Mouse (Mus musculus): ENCODE data around the gene Tnks1bp1. TPM values are rescaled to one million over a fixed set of nuclear protein-coding genes. Genes with fewer than 3 reads are reported as not detected.

Tnks1bp1 gene
- total and polyA plus RNA-seq, 2 experiments from 2014 or later: 15.4 to 40.5 TPM

GRCm38 (mm10) chr2:85013826-85014587 is 33.8 kb upstream of the Tnks1bp1 start:
- Histone ChIP-seq H3K4me2 (ENCODE audit: low read depth, low read length) (no peak overlapping the region), H3K9ac (replicated peaks; ENCODE audit: low read depth, low read length) (no peak overlapping the region), H3K4me1 (ENCODE audit: control insufficient read depth, insufficient read depth) (peaks cover 18% of the 10 kb centered on the region), H3K9me3 (replicated peaks; ENCODE audit: control insufficient read depth, low read length) (no peaks in the 10 kb centered on the region), H3K27me3 (ENCODE audit: control insufficient read depth, insufficient read depth, low read length) (no peaks in the 10 kb centered on the region), H3K27ac (ENCODE audit: low read depth) (no peak overlapping the region), H3K36me3 (replicated peaks; ENCODE audit: control insufficient read depth, insufficient read depth, low read length) (no peaks in the 10 kb centered on the region), H3K4me3 (ENCODE audit: low read depth, low read length) (no peak overlapping the region)
- DNase-seq (ENCODE audit: low spot score) (no peak), ATAC-seq (ENCODE audit: insufficient read depth, low read depth) (no peak)
- TF ChIP-seq CTCF (IDR thresholded peaks at IDR 0.05; ENCODE audit: low read depth) (no peak), EP300 (IDR thresholded peaks at IDR 0.05; ENCODE audit: low read depth) (no peak)
- 75% methylated on average over 5 of the region's 5 CpGs for WGBS

GRCm38 (mm10) chr2:85014588-85014982 is 33.2 kb upstream of the Tnks1bp1 start:
- Histone ChIP-seq H3K27me3 (ENCODE audit: control insufficient read depth, insufficient read depth, low read length) (no peaks in the 10 kb centered on the region), H3K9me3 (replicated peaks; ENCODE audit: control insufficient read depth, low read length) (no peaks in the 10 kb centered on the region), H3K9ac (replicated peaks; ENCODE audit: low read depth, low read length) (no peak overlapping the region), H3K36me3 (replicated peaks; ENCODE audit: control insufficient read depth, insufficient read depth, low read length) (no peaks in the 10 kb centered on the region), H3K4me1 (ENCODE audit: control insufficient read depth, insufficient read depth) (peaks cover 18% of the 10 kb centered on the region), H3K4me3 (ENCODE audit: low read depth, low read length) (no peak overlapping the region), H3K4me2 (ENCODE audit: low read depth, low read length) (no peak overlapping the region), H3K27ac (ENCODE audit: low read depth) (no peak overlapping the region)
- TF ChIP-seq EP300 (IDR thresholded peaks at IDR 0.05; ENCODE audit: low read depth) (no peak), CTCF (IDR thresholded peaks at IDR 0.05; ENCODE audit: low read depth) (no peak)
- DNase-seq (ENCODE audit: low spot score) (no peak), ATAC-seq (ENCODE audit: insufficient read depth, low read depth) (no peak)
- 47% methylated on average over 3 of the region's 3 CpGs for WGBS

- no peak overlapping the region for H3K4me2 ChIP-seq (ENCODE audit: low read depth, low read length)
- H3K4me3 ChIP-seq (ENCODE audit: low read depth, low read length): no peak overlapping the region
- no peak overlapping the region for H3K9ac ChIP-seq (replicated peaks; ENCODE audit: low read depth, low read length)
- DNase-seq (ENCODE audit: low spot score) (no peak), ATAC-seq (ENCODE audit: insufficient read depth, low read depth) (no peak)
- H3K36me3 ChIP-seq (replicated peaks; ENCODE audit: control insufficient read depth, insufficient read depth, low read length): no peaks in the 10 kb centered on the region
- no peaks in the 10 kb centered on the region for H3K4me1 ChIP-seq (ENCODE audit: control insufficient read depth, insufficient read depth)
- no peaks in the 10 kb centered on the region for H3K27me3 ChIP-seq (ENCODE audit: control insufficient read depth, insufficient read depth, low read length)
- H3K9me3 ChIP-seq (replicated peaks; ENCODE audit: control insufficient read depth, low read length): no peaks in the 10 kb centered on the region
- peak; percentile 68 for TF ChIP-seq CTCF (IDR thresholded peaks at IDR 0.05; ENCODE audit: low read depth)
- no peak for TF ChIP-seq EP300 (IDR thresholded peaks at IDR 0.05; ENCODE audit: low read depth)
- 20% methylated on average over 4 of the region's 4 CpGs for WGBS
- H3K27ac ChIP-seq (ENCODE audit: low read depth): no peak overlapping the region
Measured at GRCm38 (mm10) chr2:85022043-85022442, 25.8 kb upstream of the Tnks1bp1 start.

GRCm38 (mm10) chr2:85026178-85026577 is 21.6 kb upstream of the Tnks1bp1 start:
- Histone ChIP-seq H3K27me3 (ENCODE audit: control insufficient read depth, insufficient read depth, low read length) (no peaks in the 10 kb centered on the region), H3K36me3 (replicated peaks; ENCODE audit: control insufficient read depth, insufficient read depth, low read length) (no peaks in the 10 kb centered on the region), H3K4me3 (ENCODE audit: low read depth, low read length) (no peak overlapping the region), H3K9me3 (replicated peaks; ENCODE audit: control insufficient read depth, low read length) (no peaks in the 10 kb centered on the region), H3K27ac (ENCODE audit: low read depth) (no peak overlapping the region), H3K4me2 (ENCODE audit: low read depth, low read length) (no peak overlapping the region), H3K9ac (replicated peaks; ENCODE audit: low read depth, low read length) (no peak overlapping the region), H3K4me1 (ENCODE audit: control insufficient read depth, insufficient read depth) (no peaks in the 10 kb centered on the region)
- no peak for DNase-seq (ENCODE audit: low spot score)
- 63% methylated on average over 3 of the region's 3 CpGs for WGBS
- ATAC-seq (ENCODE audit: insufficient read depth, low read depth): peak; percentile 30; the same call in 1 of the 2 replicates
- TF ChIP-seq CTCF (IDR thresholded peaks at IDR 0.05; ENCODE audit: low read depth) (no peak), EP300 (IDR thresholded peaks at IDR 0.05; ENCODE audit: low read depth) (no peak)

- WGBS: 60% methylated on average over 5 of the region's 5 CpGs
- ATAC-seq (ENCODE audit: insufficient read depth, low read depth): no peak
- H3K27ac ChIP-seq (ENCODE audit: low read depth): no peak overlapping the region
Measured at GRCm38 (mm10) chr2:85027281-85027680, 20.5 kb upstream of the Tnks1bp1 start.

GRCm38 (mm10) chr2:85029897-85030296 is 17.9 kb upstream of the Tnks1bp1 start:
- Histone ChIP-seq H3K4me1 (ENCODE audit: control insufficient read depth, insufficient read depth) (no peaks in the 10 kb centered on the region), H3K9me3 (replicated peaks; ENCODE audit: control insufficient read depth, low read length) (no peaks in the 10 kb centered on the region), H3K4me2 (ENCODE audit: low read depth, low read length) (no peak overlapping the region), H3K9ac (replicated peaks; ENCODE audit: low read depth, low read length) (no peak overlapping the region), H3K27me3 (ENCODE audit: control insufficient read depth, insufficient read depth, low read length) (no peaks in the 10 kb centered on the region), H3K27ac (ENCODE audit: low read depth) (no peak overlapping the region), H3K36me3 (replicated peaks; ENCODE audit: control insufficient read depth, insufficient read depth, low read length) (no peaks in the 10 kb centered on the region), H3K4me3 (ENCODE audit: low read depth, low read length) (no peak overlapping the region)
- WGBS: 52% methylated on average over 6 of the region's 6 CpGs
- TF ChIP-seq CTCF (IDR thresholded peaks at IDR 0.05; ENCODE audit: low read depth): no peak
- no peak for TF ChIP-seq EP300 (IDR thresholded peaks at IDR 0.05; ENCODE audit: low read depth)
- ATAC-seq (ENCODE audit: insufficient read depth, low read depth) (no peak), DNase-seq (ENCODE audit: low spot score) (no peak)

More at GRCm38 (mm10) chr2:85027281-85027680, 20.5 kb upstream of the Tnks1bp1 start:
- TF ChIP-seq EP300 (IDR thresholded peaks at IDR 0.05; ENCODE audit: low read depth) (no peak), CTCF (IDR thresholded peaks at IDR 0.05; ENCODE audit: low read depth) (no peak)
- Histone ChIP-seq H3K9me3 (replicated peaks; ENCODE audit: control insufficient read depth, low read length) (no peaks in the 10 kb centered on the region), H3K36me3 (replicated peaks; ENCODE audit: control insufficient read depth, insufficient read depth, low read length) (no peaks in the 10 kb centered on the region), H3K4me2 (ENCODE audit: low read depth, low read length) (no peak overlapping the region), H3K4me3 (ENCODE audit: low read depth, low read length) (no peak overlapping the region), H3K4me1 (ENCODE audit: control insufficient read depth, insufficient read depth) (no peaks in the 10 kb centered on the region), H3K27me3 (ENCODE audit: control insufficient read depth, insufficient read depth, low read length) (no peaks in the 10 kb centered on the region), H3K9ac (replicated peaks; ENCODE audit: low read depth, low read length) (no peak overlapping the region)
- DNase-seq (ENCODE audit: low spot score): no peak
